Mouse (Mus musculus) lung, postnatal 0 days (tissue): ENCODE data around the gene Prkag1. TPM values are rescaled to one million over a fixed set of nuclear protein-coding genes. Genes with fewer than 3 reads are reported as not detected.

ENCODE experiments used
- ATAC-seq: fragments of 200-750 bp; cut with Nextera tagmentation; 2 replicates; pipeline ENCODE4 v1.8.0; 2017; ENCODE audit warnings: moderate library complexity
- DNase-seq: peaks from one replicate; pipeline ENCODE4 v3.0.0-alpha.2; 2016; ENCODE audit warnings: low spot score
- H3K27ac ChIP-seq: fragments of 300-500 bp; sonication (generic); 2 replicates; pipeline ENCODE4 v1.5.1; 2014; ENCODE audit warnings: antibody characterized with exemption, mild to moderate bottlenecking, low read length, mixed read lengths
- H3K27me3 ChIP-seq: fragments of 300-500 bp; sonication (generic); replicated peaks from 2 replicates; pipeline ENCODE4 v1.6.1; 2014; ENCODE audit warnings: low read length, mixed read lengths; ENCODE audit not compliant: insufficient read depth
- H3K36me3 ChIP-seq: fragments of 300-500 bp; sonication (generic); 2 replicates; pipeline ENCODE4 v1.6.1; 2014; ENCODE audit warnings: low read length, mixed read lengths; ENCODE audit not compliant: insufficient read depth
- H3K4me1 ChIP-seq: fragments of 300-500 bp; sonication (generic); 2 replicates; pipeline ENCODE4 v1.6.1; 2014; ENCODE audit warnings: antibody characterized with exemption, low read depth, low read length, mixed read lengths; ENCODE audit not compliant: insufficient read depth
- H3K4me2 ChIP-seq: fragments of 300-500 bp; sonication (generic); replicated peaks from 2 replicates; pipeline ENCODE4 v1.6.1; 2014; ENCODE audit warnings: low read depth, mild to moderate bottlenecking, low read length, moderate library complexity, mixed read lengths
- H3K4me3 ChIP-seq: fragments of 300-500 bp; sonication (generic); 2 replicates; pipeline ENCODE4 v1.5.1; 2014; ENCODE audit warnings: low read depth, low read length
- H3K9ac ChIP-seq: fragments of 300-500 bp; sonication (generic); replicated peaks from 2 replicates; pipeline ENCODE4 v1.6.1; 2014; ENCODE audit warnings: low read depth, mild to moderate bottlenecking
- H3K9me3 ChIP-seq: fragments of 300-500 bp; sonication (generic); 2 replicates; pipeline ENCODE4 v1.6.1; 2016; ENCODE audit warnings: low read length, mixed read lengths
- CTCF ChIP-seq: IDR thresholded peaks from 2 replicates; pipeline ENCODE4 v1.5.1; 2016; ENCODE audit warnings: antibody characterized with exemption, mild to moderate bottlenecking
- EP300 ChIP-seq: IDR thresholded peaks from 2 replicates; pipeline ENCODE4 v1.6.1; 2016; ENCODE audit warnings: antibody characterized with exemption, mild to moderate bottlenecking, control low read depth
- WGBS: fragments of 180-500 bp; shearing (Covaris S2); extraction: QIAGEN DNeasy Blood & Tissue Kit; methylation state at CpG from one replicate; pipeline ENCODE4 v1.1.7; 2014; 5-methylcytosine and 5-hydroxymethylcytosine counted together
- polyA plus RNA-seq: library from polyadenylated mRNA; unstranded; fragments of >200 nt; fragmentation: Nextera tagmentation; extraction: Ambion mirVana; gene quantifications from 2 replicates; pipeline ENCODE4 v1.2.1, GENCODE M21; 2015

Gene Prkag1
- polyA plus RNA-seq, 1 experiment from 2014 or later = 76.7 TPM

- no peak for ATAC-seq
- WGBS = 92% methylated on average over 27 of the region's 28 CpGs
- no peak overlapping the region for H3K9ac ChIP-seq
- TF ChIP-seq EP300 (no peak), CTCF (no peak)
- peaks cover 90% of the 10 kb centered on the region for H3K36me3 ChIP-seq
- H3K4me1 ChIP-seq = no peaks in the 10 kb centered on the region
- no peaks in the 10 kb centered on the region for H3K27me3 ChIP-seq
- H3K4me3 ChIP-seq = no peak overlapping the region
- H3K27ac ChIP-seq = no peak overlapping the region
- no peak for DNase-seq
- no peaks in the 10 kb centered on the region for H3K9me3 ChIP-seq
- no peak overlapping the region for H3K4me2 ChIP-seq
These were observed 22.0 kb upstream of the Prkag1 start for GRCm38 (mm10) chr15:98853161-98853937.

- DNase-seq (no peak), ATAC-seq (0 out of 2 replicates have a peak, but pooled peaks have one; percentile 11)
- no peaks in the 10 kb centered on the region for H3K27me3 ChIP-seq
- 88% methylated on average over 9 of the region's 9 CpGs for WGBS
- H3K9me3 ChIP-seq = no peaks in the 10 kb centered on the region
- no peaks in the 10 kb centered on the region for H3K4me1 ChIP-seq
- peaks cover 84% of the 10 kb centered on the region for H3K36me3 ChIP-seq
- H3K4me2 ChIP-seq = no peak overlapping the region
- H3K4me3 ChIP-seq = no peak overlapping the region
- H3K9ac ChIP-seq = no peak overlapping the region
- TF ChIP-seq EP300 (no peak), CTCF (no peak)
- no peak overlapping the region for H3K27ac ChIP-seq
These were observed 21.4 kb upstream of the Prkag1 start for GRCm38 (mm10) chr15:98852733-98853132.

- Histone ChIP-seq H3K4me3 (no peak overlapping the region), H3K4me1 (no peaks in the 10 kb centered on the region), H3K27me3 (no peaks in the 10 kb centered on the region), H3K9ac (no peak overlapping the region), H3K4me2 (no peak overlapping the region), H3K36me3 (peaks cover 83% of the 10 kb centered on the region), H3K9me3 (no peaks in the 10 kb centered on the region), H3K27ac (no peak overlapping the region)
- 90% methylated on average over 9 of the region's 9 CpGs for whole genome bisulfite sequencing
- no peak for TF ChIP-seq CTCF
- no peak for TF ChIP-seq EP300
- DNase-seq = no peak
- no peak for ATAC-seq
These were observed 20.8 kb upstream of the Prkag1 start for GRCm38 (mm10) chr15:98852071-98852470.

- Histone ChIP-seq H3K27me3 (no peaks in the 10 kb centered on the region), H3K27ac (no peak overlapping the region), H3K9ac (no peak overlapping the region), H3K9me3 (no peaks in the 10 kb centered on the region), H3K4me1 (no peaks in the 10 kb centered on the region), H3K4me2 (no peak overlapping the region), H3K4me3 (no peak overlapping the region), H3K36me3 (peaks cover 81% of the 10 kb centered on the region)
- no peak for DNase-seq
- 89% methylated on average over 20 of the region's 21 CpGs for WGBS
- TF ChIP-seq CTCF (no peak), EP300 (no peak)
- no peak for ATAC-seq
These were observed 20.0 kb upstream of the Prkag1 start for GRCm38 (mm10) chr15:98851229-98851818.

GRCm38 (mm10) chr15:98850668-98851067, 19.3 kb upstream of the Prkag1 start:
- H3K4me2 ChIP-seq = no peak overlapping the region
- H3K9me3 ChIP-seq = no peaks in the 10 kb centered on the region
- no peaks in the 10 kb centered on the region for H3K27me3 ChIP-seq
- 83% methylated on average over 13 of the region's 14 CpGs for WGBS
- no peak overlapping the region for H3K9ac ChIP-seq
- H3K27ac ChIP-seq = no peak overlapping the region
- no peaks in the 10 kb centered on the region for H3K4me1 ChIP-seq
- H3K36me3 ChIP-seq = peaks cover 83% of the 10 kb centered on the region
- no peak for TF ChIP-seq CTCF
- no peak for ATAC-seq
- DNase-seq = no peak
- H3K4me3 ChIP-seq = no peak overlapping the region

GRCm38 (mm10) chr15:98849956-98850600, 18.8 kb upstream of the Prkag1 start:
- Histone ChIP-seq H3K9ac (no peak overlapping the region), H3K27ac (no peak overlapping the region), H3K36me3 (peaks cover 84% of the 10 kb centered on the region), H3K4me1 (no peaks in the 10 kb centered on the region), H3K4me2 (no peak overlapping the region), H3K9me3 (no peaks in the 10 kb centered on the region), H3K27me3 (no peaks in the 10 kb centered on the region), H3K4me3 (no peak overlapping the region)
- ATAC-seq (no peak), DNase-seq (no peak)
- WGBS = 85% methylated on average over 16 of the region's 16 CpGs
- TF ChIP-seq EP300 (no peak), CTCF (no peak)
